Mouse (Mus musculus) midbrain, embryonic 12.5 days (tissue): ENCODE measurements around the gene Acot4. TPM values are rescaled to one million over a fixed set of nuclear protein-coding genes. Genes with fewer than 3 reads are reported as not detected.
"Not testable (repeated sequence)": the region's sequence is repeated elsewhere in the genome, so short reads cannot be mapped to it uniquely, and the experiment has no call there.

Experiments
- ATAC-seq: fragments of 200-750 bp; cut with Nextera tagmentation; 2 replicates; pipeline ENCODE4 v1.8.0; 2017; ENCODE audit warnings: low read depth, moderate TSS enrichment, moderate library complexity; ENCODE audit not compliant: low FRiP score
- H3K27ac ChIP-seq: fragments of 300-500 bp; sonication (generic); replicated peaks from 2 replicates; pipeline ENCODE4 v1.5.1; 2016; ENCODE audit warnings: mild to moderate bottlenecking
- H3K27me3 ChIP-seq: fragments of 300-500 bp; sonication (generic); 2 replicates; pipeline ENCODE4 v1.6.1; 2016; ENCODE audit warnings: mild to moderate bottlenecking
- H3K36me3 ChIP-seq: fragments of 300-500 bp; sonication (generic); 2 replicates; pipeline ENCODE4 v1.6.1; 2016
- H3K4me1 ChIP-seq: fragments of 300-500 bp; sonication (generic); 2 replicates; pipeline ENCODE4 v1.6.1; 2016
- H3K4me2 ChIP-seq: fragments of 300-500 bp; sonication (generic); replicated peaks from 2 replicates; pipeline ENCODE4 v1.6.1; 2016; ENCODE audit warnings: mild to moderate bottlenecking, moderate library complexity
- H3K4me3 ChIP-seq: fragments of 300-500 bp; sonication (generic); 2 replicates; pipeline ENCODE4 v1.5.1; 2016; ENCODE audit warnings: mild to moderate bottlenecking
- H3K9ac ChIP-seq: fragments of 300-500 bp; sonication (generic); replicated peaks from 2 replicates; pipeline ENCODE4 v1.6.1; 2016; ENCODE audit warnings: mild to moderate bottlenecking, moderate library complexity
- H3K9me3 ChIP-seq: fragments of 300-500 bp; sonication (generic); 2 replicates; pipeline ENCODE4 v1.6.1; 2016; ENCODE audit warnings: mild to moderate bottlenecking
- WGBS: fragments of 180-500 bp; shearing (Covaris S2); methylation state at CpG from one replicate; pipeline ENCODE4 v1.1.7; 2016; 5-methylcytosine and 5-hydroxymethylcytosine counted together
- polyA plus RNA-seq: library from polyadenylated mRNA; unstranded; fragments of >200 nt; fragmentation: Nextera tagmentation; extraction: Ambion mirVana; gene quantifications from 2 replicates; pipeline ENCODE4 v1.2.1, GENCODE M21; 2016

The Acot4 gene
- polyA plus RNA-seq, 1 experiment from 2014 or later: 0.18 TPM

- H3K4me2 ChIP-seq: no peak overlapping the region
- WGBS: 75% methylated on average over 4 of the region's 4 CpGs
- H3K4me3 ChIP-seq: no peak overlapping the region
- no peaks in the 10 kb centered on the region for H3K4me1 ChIP-seq
- H3K27me3 ChIP-seq: peaks cover 12% of the 10 kb centered on the region
- H3K27ac ChIP-seq: no peak overlapping the region
- H3K36me3 ChIP-seq: no peaks in the 10 kb centered on the region
- ATAC-seq: no peak
- no peak overlapping the region for H3K9ac ChIP-seq
- H3K9me3 ChIP-seq: no peaks in the 10 kb centered on the region
Observed at GRCm38 (mm10) chr12:84034108-84034507, 4.1 kb upstream of the Acot4 start.

- Histone ChIP-seq H3K4me2 (peak within 1 kb of the TSS; percentile 60), H3K27me3 (peaks cover 12% of the 10 kb centered on the region), H3K4me3 (peak within 1 kb of the TSS; percentile 43), H3K9ac (peak within 1 kb of the TSS; percentile 39; the same call in 1 of the 2 replicates)
- not testable (repeated sequence) for H3K9me3 ChIP-seq, H3K27ac ChIP-seq, H3K4me1 ChIP-seq, H3K36me3 ChIP-seq, ATAC-seq
- 2% methylated on average over 39 of the region's 39 CpGs for WGBS
Observed at GRCm38 (mm10) chr12:84038691-84039111, 522 bp downstream of the Acot4 start, which contains the start of gene Gm49366. Gm49366 (plus strand) TSS chr12:84038935.

GRCm38 (mm10) chr12:84042248-84042647, 4.1 kb downstream of the Acot4 start:
- no peak for ATAC-seq

GRCm38 (mm10) chr12:84044045-84044444, 5.9 kb downstream of the Acot4 start:
- 73% methylated on average over 2 of the region's 2 CpGs for WGBS

More at GRCm38 (mm10) chr12:84042248-84042647, 4.1 kb downstream of the Acot4 start:
- Histone ChIP-seq H3K27me3 (peaks cover 8% of the 10 kb centered on the region), H3K36me3 (no peaks in the 10 kb centered on the region), H3K9ac (no peak overlapping the region), H3K4me3 (no peak overlapping the region), H3K9me3 (peaks cover 9% of the 10 kb centered on the region; the same call in 1 of the 2 replicates), H3K4me2 (no peak overlapping the region), H3K27ac (no peak overlapping the region), H3K4me1 (no peaks in the 10 kb centered on the region)
- 96% methylated on average over 5 of the region's 5 CpGs for WGBS

DNA sequence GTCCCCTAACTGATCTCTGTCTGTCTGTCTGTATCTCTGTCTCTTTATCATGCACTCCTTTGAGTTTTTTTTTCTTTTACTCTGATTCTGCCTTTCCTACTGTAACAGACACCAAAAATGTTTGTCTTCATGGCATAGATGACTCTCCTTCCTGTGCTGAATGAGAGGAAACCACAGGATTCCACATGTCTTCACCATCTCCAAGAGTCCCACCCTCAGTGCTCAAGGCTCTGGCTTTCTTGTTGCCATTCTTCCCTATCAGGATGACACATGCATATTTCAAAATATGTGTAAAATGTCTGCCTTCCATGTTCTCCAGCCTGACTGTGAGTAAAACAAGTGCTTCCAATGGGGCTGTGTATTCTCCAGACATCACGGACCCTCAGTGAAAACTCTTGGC, 8.7 kb downstream of the Acot4 start:
- WGBS: 92% methylated on average over 1 of the region's 1 CpGs

More at GRCm38 (mm10) chr12:84044045-84044444, 5.9 kb downstream of the Acot4 start:
- Histone ChIP-seq H3K4me2 (no peak overlapping the region), H3K9ac (no peak overlapping the region), H3K27me3 (no peaks in the 10 kb centered on the region), H3K4me1 (no peaks in the 10 kb centered on the region), H3K27ac (no peak overlapping the region), H3K9me3 (peaks cover 16% of the 10 kb centered on the region; the same call in 1 of the 2 replicates), H3K4me3 (no peak overlapping the region), H3K36me3 (no peaks in the 10 kb centered on the region)
- ATAC-seq: no peak

DNA sequence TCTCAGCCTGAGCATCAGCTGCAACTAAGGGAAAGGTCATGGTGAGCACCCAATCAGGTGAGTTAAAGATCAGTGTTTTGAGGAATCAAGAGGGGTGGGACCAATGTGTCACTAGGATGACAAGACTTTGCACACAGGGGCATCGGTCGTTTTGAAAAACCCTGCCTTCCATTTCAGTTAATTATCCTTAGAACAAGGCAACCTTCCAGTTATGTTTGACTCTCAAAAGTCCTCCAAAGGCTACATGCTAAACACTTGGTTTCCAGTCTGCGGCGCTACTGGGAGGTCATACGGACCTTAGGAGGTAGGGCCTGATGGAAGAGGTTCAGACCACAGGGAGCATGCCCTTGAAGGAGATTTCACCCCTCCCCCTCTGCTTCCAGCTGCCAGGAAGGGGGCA, 12.6 kb downstream of the Acot4 start:
- not testable (repeated sequence) for H3K4me2 ChIP-seq, H3K4me1 ChIP-seq, H3K9ac ChIP-seq, H3K27ac ChIP-seq, ATAC-seq, H3K9me3 ChIP-seq, H3K4me3 ChIP-seq, H3K36me3 ChIP-seq
- peaks cover 20% of the 10 kb centered on the region for H3K27me3 ChIP-seq
- 86% methylated on average over 5 of the region's 5 CpGs for WGBS

More for the DNA sequence above, 8.7 kb downstream of the Acot4 start:
- Histone ChIP-seq H3K27ac (no peak overlapping the region), H3K36me3 (no peaks in the 10 kb centered on the region), H3K4me3 (no peak overlapping the region), H3K27me3 (no peaks in the 10 kb centered on the region), H3K9me3 (0 out of 2 replicates have a peak, but pooled peaks cover 8% of the 10 kb centered on the region), H3K4me1 (no peaks in the 10 kb centered on the region), H3K9ac (no peak overlapping the region), H3K4me2 (no peak overlapping the region)
- no peak for ATAC-seq

GRCm38 (mm10) chr12:84051937-84052474, 13.8 kb downstream of the Acot4 start, which contains the start of gene Acot3:
Acot3 (plus strand) TSS chr12:84052144.
- H3K9me3 ChIP-seq: 0 out of 2 replicates have a peak, but pooled peaks cover 8% of the 10 kb centered on the region
- whole genome bisulfite sequencing: 82% methylated on average over 5 of the region's 5 CpGs
- H3K4me1 ChIP-seq: 0 out of 2 replicates have a peak, but pooled peaks cover 3% of the 10 kb centered on the region
- H3K4me3 ChIP-seq: no peak within 1 kb of the TSS
- no peak within 1 kb of the TSS for H3K9ac ChIP-seq
- no peak within 1 kb of the TSS for H3K27ac ChIP-seq
- H3K36me3 ChIP-seq: no peaks in the 10 kb centered on the region
- H3K27me3 ChIP-seq: peaks cover 20% of the 10 kb centered on the region
- ATAC-seq: no peak
- H3K4me2 ChIP-seq: peak within 1 kb of the TSS; percentile 67; the same call in 1 of the 2 replicates

GRCm38 (mm10) chr12:84052609-84053008, 14.4 kb downstream of the Acot4 start:
- peaks cover 20% of the 10 kb centered on the region for H3K27me3 ChIP-seq
- H3K36me3 ChIP-seq: no peaks in the 10 kb centered on the region
- H3K4me3 ChIP-seq: no peak overlapping the region
- ATAC-seq: no peak
- H3K27ac ChIP-seq: no peak overlapping the region
- no peak overlapping the region for H3K9ac ChIP-seq
- 0 out of 2 replicates have a peak, but pooled peaks cover 3% of the 10 kb centered on the region for H3K4me1 ChIP-seq
- no peak overlapping the region for H3K4me2 ChIP-seq
- WGBS: 85% methylated on average over 7 of the region's 7 CpGs
- 0 out of 2 replicates have a peak, but pooled peaks cover 3% of the 10 kb centered on the region for H3K9me3 ChIP-seq

DNA sequence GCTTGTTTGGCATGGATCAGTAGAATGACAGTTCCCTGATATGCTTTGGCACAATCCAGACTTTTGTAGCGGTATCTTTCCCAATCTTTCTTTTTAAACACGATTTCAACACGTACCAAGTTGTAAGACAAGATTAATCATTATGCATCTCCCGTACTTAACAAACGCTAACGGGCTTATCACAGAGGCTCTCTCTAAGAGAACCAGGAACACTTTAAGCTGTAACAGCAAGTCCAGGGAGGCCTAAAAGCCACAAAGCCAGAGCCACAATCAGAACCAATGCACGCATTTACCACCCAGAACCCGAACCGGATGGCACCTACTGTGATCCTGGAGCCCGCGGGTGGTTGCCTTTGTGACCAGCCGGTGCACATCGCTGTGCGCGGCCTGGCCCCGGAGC, 15.0 kb downstream of the Acot4 start:
- H3K27ac ChIP-seq: no peak overlapping the region
- H3K27me3 ChIP-seq: peaks cover 20% of the 10 kb centered on the region
- H3K36me3 ChIP-seq: no peaks in the 10 kb centered on the region
- WGBS: 13% methylated on average over 16 of the region's 16 CpGs
- no peak for ATAC-seq
- H3K4me1 ChIP-seq: 0 out of 2 replicates have a peak, but pooled peaks cover 3% of the 10 kb centered on the region
- peak overlapping the region; percentile 52 for H3K9ac ChIP-seq
- H3K4me3 ChIP-seq: peak overlapping the region; percentile 49
- 0 out of 2 replicates have a peak, but pooled peaks cover 3% of the 10 kb centered on the region for H3K9me3 ChIP-seq
- peak overlapping the region; percentile 67 for H3K4me2 ChIP-seq

DNA sequence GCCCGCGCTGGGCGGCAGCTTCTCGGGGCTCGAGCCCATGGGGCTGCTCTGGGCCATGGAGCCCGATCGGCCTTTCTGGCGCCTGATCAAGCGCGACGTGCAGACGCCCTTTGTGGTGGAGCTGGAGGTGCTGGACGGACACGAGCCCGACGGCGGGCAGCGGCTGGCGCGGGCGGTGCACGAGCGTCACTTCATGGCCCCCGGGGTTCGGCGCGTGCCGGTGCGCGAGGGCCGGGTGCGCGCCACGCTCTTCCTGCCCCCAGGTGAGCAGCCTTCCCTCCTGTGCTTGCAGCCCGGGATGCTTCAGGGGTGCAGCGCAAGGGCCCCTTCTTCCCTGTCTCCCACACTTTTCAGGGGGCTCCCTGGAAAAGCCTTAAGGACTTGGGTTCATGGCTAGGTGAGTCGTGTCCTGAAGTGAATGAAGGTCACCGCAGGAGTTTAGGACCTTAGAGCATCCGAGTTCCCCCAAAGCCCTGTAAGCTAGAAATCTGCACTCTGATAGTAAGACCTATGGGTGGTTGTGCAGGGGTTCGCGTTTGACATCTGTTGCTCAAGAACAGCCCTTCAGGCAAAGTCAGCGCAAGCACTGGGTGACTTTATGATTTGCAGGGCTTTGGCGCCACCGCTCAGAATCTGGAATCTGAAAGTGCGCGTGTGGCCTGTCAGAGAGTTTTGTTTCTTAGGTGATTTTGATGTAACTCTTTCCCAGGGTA, 15.7 kb downstream of the Acot4 start:
- 2% methylated on average over 41 of the region's 46 CpGs for WGBS
- Histone ChIP-seq H3K9me3 (0 out of 2 replicates have a peak, but pooled peaks cover 2% of the 10 kb centered on the region), H3K27ac (no peak overlapping the region), H3K27me3 (peaks cover 20% of the 10 kb centered on the region), H3K4me3 (peak overlapping the region; percentile 49), H3K36me3 (no peaks in the 10 kb centered on the region), H3K9ac (peak overlapping the region; percentile 52), H3K4me1 (0 out of 2 replicates have a peak, but pooled peaks cover 3% of the 10 kb centered on the region), H3K4me2 (peak overlapping the region; percentile 67)
- ATAC-seq: no peak

DNA sequence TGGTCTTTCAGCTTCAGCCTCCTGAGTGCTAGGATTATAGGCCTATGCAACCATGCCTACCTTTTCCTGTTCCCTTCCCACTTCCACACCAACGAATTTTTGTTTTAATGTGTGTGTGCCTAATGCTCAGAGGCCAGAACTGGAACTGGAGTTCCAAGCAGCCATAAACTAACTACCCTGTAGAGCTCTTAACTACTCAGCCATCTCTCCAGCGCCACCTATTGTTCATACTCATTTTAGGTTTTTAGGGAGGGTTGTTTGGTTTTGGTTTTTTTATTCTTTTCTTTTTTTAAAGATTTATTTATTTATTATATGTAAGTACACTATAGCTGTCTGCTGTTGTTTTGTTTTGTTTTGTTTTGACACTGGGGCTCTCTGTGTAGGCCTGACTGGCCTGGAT, 22.8 kb downstream of the Acot4 start:
- H3K36me3 ChIP-seq: no peaks in the 10 kb centered on the region
- 28% methylated on average over 2 of the region's 2 CpGs for WGBS
- H3K4me1 ChIP-seq: no peaks in the 10 kb centered on the region
- H3K27me3 ChIP-seq: no peaks in the 10 kb centered on the region; the same call in 1 of the 2 replicates
- no peak overlapping the region for H3K9ac ChIP-seq
- no peak for ATAC-seq
- H3K4me2 ChIP-seq: no peak overlapping the region
- no peak overlapping the region for H3K27ac ChIP-seq
- H3K4me3 ChIP-seq: no peak overlapping the region
- no peaks in the 10 kb centered on the region for H3K9me3 ChIP-seq

DNA sequence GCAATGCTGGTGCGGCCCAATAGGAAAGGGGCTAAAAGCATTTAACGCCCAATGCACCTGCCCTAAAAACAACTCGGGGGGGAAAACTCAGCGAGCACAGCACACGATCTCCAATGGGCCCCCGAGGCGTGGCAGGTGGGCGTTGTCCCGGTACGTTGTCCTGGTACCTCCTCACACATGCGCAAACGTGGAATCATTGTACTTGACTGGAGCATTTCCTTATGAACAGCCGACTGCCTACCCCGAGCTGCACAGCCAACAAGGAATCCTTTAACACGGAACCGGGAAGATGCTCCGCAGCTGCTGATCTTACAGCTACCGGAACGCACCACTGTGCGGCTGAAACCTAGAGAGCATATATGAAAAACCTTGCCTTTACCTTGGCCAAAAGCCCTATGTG, 24.2 kb downstream of the Acot4 start:
- no peaks in the 10 kb centered on the region for H3K9me3 ChIP-seq
- no peaks in the 10 kb centered on the region for H3K4me1 ChIP-seq
- no peaks in the 10 kb centered on the region for H3K27me3 ChIP-seq
- no peak overlapping the region for H3K4me3 ChIP-seq
- no peak overlapping the region for H3K4me2 ChIP-seq
- no peaks in the 10 kb centered on the region for H3K36me3 ChIP-seq
- 93% methylated on average over 20 of the region's 20 CpGs for WGBS
- H3K9ac ChIP-seq: no peak overlapping the region
- no peak overlapping the region for H3K27ac ChIP-seq
- no peak for ATAC-seq
